Mouse (Mus musculus) 416B (cell line): ENCODE measurements around the gene Gm9611.
"Not testable (repeated sequence)": the region's sequence is repeated elsewhere in the genome, so short reads cannot be mapped to it uniquely, and the experiment has no call there.

Experiments
- DNase-seq: peaks from one replicate; pipeline ENCODE4 v3.0.0; 2011; ENCODE audit warnings: low read depth

Gene Gm9611

GRCm38 (mm10) chr14:42297258-42297657, at the start of gene Gm9611:
TSS of gene Gm9611 (minus strand) at chr14:42297358.
- not testable (repeated sequence) for DNase-seq

GRCm38 (mm10) chr14:42309910-42310309, 12.8 kb upstream of the Gm9611 start, which contains the start of gene Gm7995:
TSS of gene Gm7995 (plus strand) at chr14:42310210.
- DNase-seq: not testable (repeated sequence)

- DNase-seq: not testable (repeated sequence)
These were observed 37.2 kb downstream of the Gm9611 start, which contains the start of gene Gm17026 for GRCm38 (mm10) chr14:42259948-42260347. TSS of gene Gm17026 (minus strand) at chr14:42260048.
